Mouse (Mus musculus): ENCODE results near the gene Slc7a1. TPM values are rescaled to one million over a fixed set of nuclear protein-coding genes. Genes with fewer than 3 reads are reported as not detected.

Slc7a1 gene
- polyA plus RNA-seq, 1 experiment = 51.4 TPM

DNA sequence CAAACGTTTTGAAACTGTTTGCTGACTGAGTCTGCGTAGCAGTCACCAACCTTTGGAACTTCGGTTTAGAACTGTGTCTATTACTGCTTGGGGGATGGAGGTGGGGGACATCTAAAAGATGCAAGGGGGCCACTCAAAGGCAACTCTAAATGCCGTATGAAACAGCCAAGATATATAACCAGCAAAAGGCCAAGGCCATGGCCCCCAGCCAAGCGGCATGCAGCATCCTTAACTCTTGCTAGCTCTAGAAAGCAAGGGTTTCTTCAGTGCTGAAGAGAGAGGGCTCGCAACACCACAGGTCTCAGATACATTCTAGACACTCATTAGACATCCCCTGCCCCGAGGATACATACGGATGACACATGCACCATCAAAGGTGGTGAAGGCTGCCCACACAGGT lies 6.4 kb downstream of the Slc7a1 start:
- peaks cover 53% of the 10 kb centered on the region for H3K36me3 ChIP-seq (ENCODE audit: control insufficient read depth, insufficient read depth)
- H3K4me3 ChIP-seq = no peak overlapping the region
- peaks cover 100% of the 10 kb centered on the region for H3K79me2 ChIP-seq (ENCODE audit: control insufficient read depth, insufficient read depth)
- H3K4me2 ChIP-seq (ENCODE audit: low read depth) = no peak overlapping the region
- TF ChIP-seq POLR2A (IDR thresholded peaks at IDR 0.05; ENCODE audit: insufficient read length, low read depth) (no peak), CEBPB (IDR thresholded peaks at IDR 0.05; ENCODE audit: insufficient read depth, poor library complexity, severe bottlenecking) (no peak), TCF3 (IDR thresholded peaks at IDR 0.05; ENCODE audit: insufficient read length, low read depth) (no peak), POLR2AphosphoS2 (IDR thresholded peaks at IDR 0.05; ENCODE audit: insufficient read length, low read depth) (no peak), SRF (IDR thresholded peaks at IDR 0.05; ENCODE audit: control insufficient read depth, insufficient read length, low read depth) (no peak), TCF12 (IDR thresholded peaks at IDR 0.05; ENCODE audit: insufficient read depth, poor library complexity, severe bottlenecking) (no peak), MYOG (IDR thresholded peaks at IDR 0.05; ENCODE audit: control insufficient read depth in 1 of 3, insufficient read depth in 1 of 3, insufficient read length in 2 of 3, low read depth in 2 of 3) (no peak), USF1 (IDR thresholded peaks at IDR 0.05; ENCODE audit: low read depth) (no peak), E2F4 (IDR thresholded peaks at IDR 0.05; ENCODE audit: insufficient read depth) (no peak), MAX (IDR thresholded peaks at IDR 0.05; ENCODE audit: low read depth) (no peak), REST (IDR thresholded peaks at IDR 0.05; ENCODE audit: insufficient read depth, insufficient read length) (no peak), MYOD1 (IDR thresholded peaks at IDR 0.05; ENCODE audit: control insufficient read depth in 1 of 3, insufficient read length in 2 of 3, low read depth in 2 of 3) (no peak)
- no peaks in the 10 kb centered on the region for H3K27me3 ChIP-seq (ENCODE audit: control insufficient read depth, insufficient read depth, insufficient read length)
- H3ac ChIP-seq (ENCODE audit: control insufficient read depth, insufficient read length) = no peak overlapping the region

DNA sequence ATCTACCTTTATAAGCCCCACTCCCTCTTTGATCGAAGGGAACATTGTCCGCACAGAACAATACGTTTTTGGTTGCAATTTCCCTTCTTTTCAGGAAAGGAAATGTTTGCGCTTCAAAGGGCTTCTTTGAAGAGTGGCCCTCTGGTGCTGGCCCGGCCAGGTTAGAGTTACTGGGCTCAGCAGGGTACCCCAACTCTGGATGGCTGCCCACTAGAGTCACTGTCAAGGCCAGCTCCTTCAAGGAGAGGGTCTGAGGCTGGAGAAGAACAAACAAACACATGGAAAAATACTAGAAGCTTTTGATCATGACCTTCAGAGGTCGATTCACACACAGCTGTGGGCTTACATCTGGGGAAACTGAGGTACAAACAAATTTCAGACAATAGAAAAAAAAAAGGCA lies 6.9 kb downstream of the Slc7a1 start:
- peaks cover 54% of the 10 kb centered on the region for H3K36me3 ChIP-seq (ENCODE audit: control insufficient read depth, insufficient read depth)
- H3K27me3 ChIP-seq (ENCODE audit: control insufficient read depth, insufficient read depth, insufficient read length) = no peaks in the 10 kb centered on the region
- no peak for TF ChIP-seq TCF12 (IDR thresholded peaks at IDR 0.05; ENCODE audit: insufficient read depth, poor library complexity, severe bottlenecking)
- TF ChIP-seq USF1 (IDR thresholded peaks at IDR 0.05; ENCODE audit: low read depth) = no peak
- no peak for TF ChIP-seq E2F4 (IDR thresholded peaks at IDR 0.05; ENCODE audit: insufficient read depth)
- no peak for TF ChIP-seq MYOD1 (IDR thresholded peaks at IDR 0.05; ENCODE audit: control insufficient read depth in 1 of 3, insufficient read length in 2 of 3, low read depth in 2 of 3)

GRCm38 (mm10) chr5:148389007-148389970 lies 10.4 kb downstream of the Slc7a1 start:
- TF ChIP-seq E2F4 (IDR thresholded peaks at IDR 0.05; ENCODE audit: insufficient read depth) = no peak
- no peak for TF ChIP-seq MAX (IDR thresholded peaks at IDR 0.05; ENCODE audit: low read depth)
- TF ChIP-seq POLR2AphosphoS2 (IDR thresholded peaks at IDR 0.05; ENCODE audit: insufficient read length, low read depth) = no peak
- TF ChIP-seq SRF (IDR thresholded peaks at IDR 0.05; ENCODE audit: control insufficient read depth, insufficient read length, low read depth) = no peak
- no peak for TF ChIP-seq MYOG (IDR thresholded peaks at IDR 0.05; ENCODE audit: control insufficient read depth in 1 of 3, insufficient read depth in 1 of 3, insufficient read length in 2 of 3, low read depth in 2 of 3)
- TF ChIP-seq TCF3 (IDR thresholded peaks at IDR 0.05; ENCODE audit: insufficient read length, low read depth) = no peak
- TF ChIP-seq POLR2A (IDR thresholded peaks at IDR 0.05; ENCODE audit: insufficient read length, low read depth) = no peak
- no peak for TF ChIP-seq MYOD1 (IDR thresholded peaks at IDR 0.05; ENCODE audit: control insufficient read depth in 1 of 3, insufficient read length in 2 of 3, low read depth in 2 of 3)
- TF ChIP-seq CEBPB (IDR thresholded peaks at IDR 0.05; ENCODE audit: insufficient read depth, poor library complexity, severe bottlenecking) = no peak
- no peak for TF ChIP-seq USF1 (IDR thresholded peaks at IDR 0.05; ENCODE audit: low read depth)
- Histone ChIP-seq H3K4me2 (ENCODE audit: low read depth) (no peak overlapping the region), H3K4me3 (no peak overlapping the region), H3K36me3 (ENCODE audit: control insufficient read depth, insufficient read depth) (peaks cover 61% of the 10 kb centered on the region), H3K27me3 (ENCODE audit: control insufficient read depth, insufficient read depth, insufficient read length) (no peaks in the 10 kb centered on the region), H3K79me2 (ENCODE audit: control insufficient read depth, insufficient read depth) (peaks cover 100% of the 10 kb centered on the region), H3ac (ENCODE audit: control insufficient read depth, insufficient read length) (no peak overlapping the region)

More for the DNA sequence above, 6.9 kb downstream of the Slc7a1 start:
- Histone ChIP-seq H3K4me3 (no peak overlapping the region), H3K4me2 (ENCODE audit: low read depth) (no peak overlapping the region), H3K79me2 (ENCODE audit: control insufficient read depth, insufficient read depth) (peaks cover 100% of the 10 kb centered on the region), H3ac (ENCODE audit: control insufficient read depth, insufficient read length) (no peak overlapping the region)

DNA sequence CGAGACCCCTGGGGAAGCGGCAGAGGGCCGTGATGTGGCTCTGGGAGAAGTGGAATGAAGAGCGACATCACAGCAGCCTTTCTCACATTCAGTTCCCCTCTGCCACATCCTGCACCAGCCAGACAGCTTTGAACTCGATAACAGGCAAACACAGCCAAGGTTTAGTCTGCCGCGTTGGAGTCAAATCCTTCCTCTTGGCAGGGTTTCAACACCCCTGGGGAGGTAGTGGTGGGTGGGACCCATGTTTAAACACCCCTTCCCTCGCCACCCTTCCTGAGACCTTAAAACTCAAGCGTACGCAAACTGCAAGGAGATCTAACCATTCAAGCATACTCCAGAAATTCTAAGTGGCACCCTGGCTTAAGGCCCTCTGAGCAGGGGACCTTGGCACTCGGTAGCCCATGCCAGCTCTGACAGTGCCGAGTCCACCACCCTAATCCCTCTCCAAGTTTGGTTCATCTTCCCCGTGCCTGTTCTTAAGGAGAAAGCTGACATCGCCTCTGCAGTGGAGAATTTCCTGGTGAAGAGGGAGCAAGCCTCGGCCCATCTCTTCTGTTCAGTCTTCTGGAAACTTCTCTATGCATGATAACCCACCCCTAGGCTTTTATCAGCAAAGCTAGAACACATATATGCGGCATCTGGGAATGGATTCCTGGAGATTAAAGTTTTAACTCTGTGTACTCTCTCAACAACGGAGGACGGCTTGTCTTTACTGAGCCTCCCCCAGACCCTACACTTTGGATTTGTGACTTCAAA lies 11.3 kb downstream of the Slc7a1 start:
- Histone ChIP-seq H3K27me3 (ENCODE audit: control insufficient read depth, insufficient read depth, insufficient read length) (no peaks in the 10 kb centered on the region), H3ac (ENCODE audit: control insufficient read depth, insufficient read length) (no peak overlapping the region), H3K4me2 (ENCODE audit: low read depth) (no peak overlapping the region), H3K36me3 (ENCODE audit: control insufficient read depth, insufficient read depth) (peaks cover 52% of the 10 kb centered on the region), H3K4me3 (no peak overlapping the region), H3K79me2 (ENCODE audit: control insufficient read depth, insufficient read depth) (peaks cover 100% of the 10 kb centered on the region)
- TF ChIP-seq POLR2AphosphoS2 (IDR thresholded peaks at IDR 0.05; ENCODE audit: insufficient read length, low read depth) = no peak
- TF ChIP-seq SRF (IDR thresholded peaks at IDR 0.05; ENCODE audit: control insufficient read depth, insufficient read length, low read depth) = no peak
- no peak for TF ChIP-seq REST (IDR thresholded peaks at IDR 0.05; ENCODE audit: insufficient read depth, insufficient read length)
- TF ChIP-seq E2F4 (IDR thresholded peaks at IDR 0.05; ENCODE audit: insufficient read depth) = no peak
- no peak for TF ChIP-seq CEBPB (IDR thresholded peaks at IDR 0.05; ENCODE audit: insufficient read depth, poor library complexity, severe bottlenecking)

Measured in myocyte (in vitro differentiated cells).